Mouse (Mus musculus) C2C12 (cell line): ENCODE data around the gene Zbtb12.

Experiments
- CEBPB ChIP-seq: IDR thresholded peaks from one replicate; pipeline ENCODE4 v1.6.1; 2011; ENCODE audit warnings: low read depth, mild to moderate bottlenecking, control low read depth, moderate library complexity
- CTCF ChIP-seq: IDR thresholded peaks from one replicate; pipeline ENCODE4 v1.5.1; 2011; ENCODE audit not compliant: control insufficient read depth, insufficient read depth, insufficient read length
- MAX ChIP-seq: IDR thresholded peaks from one replicate; pipeline ENCODE4 v1.6.1; 2011; ENCODE audit warnings: mild to moderate bottlenecking, control low read depth
- MYOD1 ChIP-seq: IDR thresholded peaks from one replicate; pipeline ENCODE4 v1.6.1; 2011; ENCODE audit warnings: low read depth; ENCODE audit not compliant: control insufficient read depth, insufficient read length
- USF1 ChIP-seq: IDR thresholded peaks from one replicate; pipeline ENCODE4 v1.6.1; 2011; ENCODE audit warnings: low read depth, mild to moderate bottlenecking, control low read depth, moderate library complexity

GRCm38 (mm10) chr17:34899053-34899889 is 20.0 kb downstream of the Zbtb12 start:
- TF ChIP-seq CTCF (no peak), MAX (no peak), MYOD1 (no peak), USF1 (no peak), CEBPB (no peak)
